Mouse (Mus musculus) hindbrain, embryonic 10.5 days (tissue): ENCODE measurements around the gene 1700016C15Rik. TPM values are rescaled to one million over a fixed set of nuclear protein-coding genes. Genes with fewer than 3 reads are reported as not detected.

Experiments
- DNase-seq: peaks from one replicate; pipeline ENCODE4 v3.0.0-alpha.2; 2017; ENCODE audit warnings: low spot score
- H3K27ac ChIP-seq: fragments of 300-500 bp; sonication (generic); 2 replicates; pipeline ENCODE4 v1.5.1; 2016; ENCODE audit warnings: mild to moderate bottlenecking, moderate library complexity
- H3K27me3 ChIP-seq: fragments of 300-500 bp; sonication (generic); 2 replicates; pipeline ENCODE4 v1.6.1; 2016; ENCODE audit warnings: mild to moderate bottlenecking; ENCODE audit not compliant: poor library complexity, insufficient read depth, severe bottlenecking
- H3K36me3 ChIP-seq: fragments of 300-500 bp; sonication (generic); 2 replicates; pipeline ENCODE4 v1.6.1; 2016; ENCODE audit warnings: mild to moderate bottlenecking, moderate library complexity
- H3K4me1 ChIP-seq: fragments of 300-500 bp; sonication (generic); replicated peaks from 2 replicates; pipeline ENCODE4 v1.6.1; 2016; ENCODE audit warnings: mild to moderate bottlenecking
- H3K4me3 ChIP-seq: fragments of 300-500 bp; sonication (generic); 2 replicates; pipeline ENCODE4 v1.5.1; 2016; ENCODE audit warnings: mild to moderate bottlenecking, moderate library complexity
- H3K9me3 ChIP-seq: fragments of 300-500 bp; sonication (generic); 2 replicates; pipeline ENCODE4 v1.6.1; 2016; ENCODE audit warnings: mild to moderate bottlenecking, moderate library complexity
- WGBS: fragments of 180-500 bp; shearing (Covaris S2); methylation state at CpG from one replicate; pipeline ENCODE4 v1.1.7; 2016; 5-methylcytosine and 5-hydroxymethylcytosine counted together
- polyA plus RNA-seq: library from polyadenylated mRNA; unstranded; fragments of >200 nt; fragmentation: Nextera tagmentation; extraction: Ambion mirVana; gene quantifications from 2 replicates; pipeline ENCODE4 v1.2.1, GENCODE M21; 2016

Gene 1700016C15Rik
- polyA plus RNA-seq, 1 experiment from 2014 or later = not detected

DNA sequence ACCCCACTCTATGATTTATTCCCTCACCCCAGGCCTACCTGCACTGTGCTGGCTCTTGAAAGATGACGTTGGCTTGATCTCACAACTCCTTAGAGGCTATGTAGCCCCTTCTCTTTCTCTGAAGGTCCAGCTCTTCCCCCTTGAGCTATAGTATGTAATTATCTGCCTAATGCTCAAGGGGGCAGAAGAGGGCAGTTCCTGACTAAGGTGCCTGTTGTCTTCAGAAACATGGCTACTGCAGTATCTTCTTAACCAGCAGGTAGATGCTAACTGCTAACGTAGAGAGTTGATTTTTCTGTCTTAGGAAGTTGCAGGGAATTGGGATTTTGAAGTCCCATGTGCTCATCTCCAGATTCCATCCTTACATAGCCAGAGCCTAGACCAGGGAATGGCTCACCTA, 24.4 kb upstream of the 1700016C15Rik start:
- no peak for DNase-seq
- Histone ChIP-seq H3K27ac (no peak overlapping the region), H3K36me3 (no peaks in the 10 kb centered on the region), H3K27me3 (0 out of 2 replicates have a peak, but pooled peaks cover 5% of the 10 kb centered on the region), H3K4me1 (peaks cover 18% of the 10 kb centered on the region), H3K4me3 (no peak overlapping the region), H3K9me3 (peaks cover 6% of the 10 kb centered on the region; the same call in 1 of the 2 replicates)
- 51% methylated on average over 2 of the region's 2 CpGs for WGBS

DNA sequence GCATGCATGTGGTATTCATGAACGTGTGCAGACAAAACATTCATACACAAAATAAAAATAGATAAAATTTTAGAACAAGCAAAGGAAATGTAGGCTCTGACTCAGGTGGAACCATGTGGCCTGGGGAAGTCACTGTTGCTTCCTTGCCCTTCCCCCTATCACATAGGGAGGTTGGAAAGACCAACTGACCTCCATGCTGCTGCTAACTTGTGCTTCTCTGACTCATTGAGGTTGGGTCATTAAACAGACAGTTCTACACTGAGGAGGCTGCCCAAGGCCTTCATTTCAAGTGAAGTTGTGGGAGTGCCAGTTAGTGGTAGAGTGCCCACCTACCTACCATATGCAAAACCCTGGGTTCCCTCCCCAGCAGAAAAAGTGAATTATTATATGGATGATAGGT, 22.0 kb upstream of the 1700016C15Rik start:
- no peaks in the 10 kb centered on the region for H3K27me3 ChIP-seq
- no peak overlapping the region for H3K27ac ChIP-seq
- H3K4me3 ChIP-seq = no peak overlapping the region
- no peaks in the 10 kb centered on the region for H3K36me3 ChIP-seq
- H3K9me3 ChIP-seq = peaks cover 6% of the 10 kb centered on the region; the same call in 1 of the 2 replicates
- peaks cover 7% of the 10 kb centered on the region for H3K4me1 ChIP-seq
- no peak for DNase-seq
- 89% methylated on average over 1 of the region's 1 CpGs for WGBS

DNA sequence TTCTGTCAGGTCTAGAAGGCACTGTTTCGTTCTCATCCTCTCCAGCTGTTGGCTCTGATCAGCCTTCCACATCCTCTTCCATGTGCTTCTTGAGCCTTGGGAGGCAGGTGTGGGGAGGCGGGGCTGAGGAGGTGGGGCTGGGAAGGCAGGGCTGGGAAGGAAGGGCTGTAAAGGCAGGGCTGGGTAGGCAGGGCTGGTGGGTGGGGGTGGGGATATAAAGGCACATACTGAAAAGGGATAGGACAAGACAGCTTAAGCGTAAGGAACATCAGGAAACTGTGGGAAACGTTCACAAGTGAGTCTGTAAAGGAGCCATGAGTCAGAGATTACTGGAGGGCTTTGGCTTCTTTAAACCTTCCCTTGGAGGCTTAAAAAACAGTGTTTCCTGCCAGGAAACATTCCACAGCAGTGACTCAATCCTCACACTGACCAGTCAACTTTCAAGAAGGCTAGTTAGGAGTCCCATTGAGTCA, 21.0 kb upstream of the 1700016C15Rik start:
- WGBS = 73% methylated on average over 4 of the region's 4 CpGs
- Histone ChIP-seq H3K36me3 (no peaks in the 10 kb centered on the region), H3K27me3 (no peaks in the 10 kb centered on the region), H3K27ac (no peak overlapping the region; the same call in 1 of the 2 replicates), H3K4me1 (no peaks in the 10 kb centered on the region), H3K9me3 (peaks cover 6% of the 10 kb centered on the region; the same call in 1 of the 2 replicates), H3K4me3 (no peak overlapping the region)
- DNase-seq = no peak

DNA sequence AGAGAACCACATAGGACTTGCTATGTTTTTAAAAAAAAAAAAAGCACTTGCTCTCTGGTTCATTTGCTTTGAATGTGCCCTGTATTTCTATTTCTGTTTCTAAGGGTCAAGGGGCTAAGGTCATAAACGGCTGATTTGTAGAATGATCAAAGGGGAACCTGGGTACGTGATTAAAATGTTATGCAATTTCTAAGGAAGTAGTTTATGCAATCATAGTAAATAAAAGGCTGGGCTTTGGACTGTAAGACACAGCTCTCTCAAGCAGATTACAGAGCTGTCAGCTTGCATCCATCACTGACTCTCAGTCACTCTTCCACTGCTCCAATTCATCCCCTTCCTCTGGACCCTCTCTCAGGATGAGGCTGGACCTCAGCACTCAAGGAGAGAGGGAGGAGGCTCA, 18.6 kb upstream of the 1700016C15Rik start:
- H3K9me3 ChIP-seq = peaks cover 6% of the 10 kb centered on the region; the same call in 1 of the 2 replicates
- 71% methylated on average over 2 of the region's 2 CpGs for WGBS
- no peak overlapping the region for H3K4me3 ChIP-seq
- H3K27ac ChIP-seq = no peak overlapping the region
- no peaks in the 10 kb centered on the region for H3K27me3 ChIP-seq
- no peaks in the 10 kb centered on the region for H3K36me3 ChIP-seq
- no peaks in the 10 kb centered on the region for H3K4me1 ChIP-seq
- no peak for DNase-seq

DNA sequence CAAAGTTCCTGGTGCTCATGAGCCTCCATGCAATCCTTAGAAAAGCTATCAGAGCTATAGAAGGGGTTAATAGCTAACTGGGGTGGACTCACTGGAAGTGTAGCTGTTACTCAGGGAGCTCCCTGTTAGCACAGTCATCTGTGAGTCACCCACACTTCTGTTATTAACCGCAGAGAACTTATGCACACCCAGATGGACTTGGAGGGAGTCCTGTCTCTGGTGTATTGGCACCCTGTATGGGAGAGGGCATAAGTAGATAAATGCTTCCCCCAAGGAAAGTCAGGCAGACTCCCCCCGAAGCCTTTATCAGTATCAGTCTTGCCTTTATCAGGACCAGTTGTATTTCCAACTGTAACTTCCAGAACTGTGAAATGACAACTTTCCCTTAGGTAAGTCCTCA, 18.2 kb upstream of the 1700016C15Rik start:
- Histone ChIP-seq H3K4me1 (no peaks in the 10 kb centered on the region), H3K4me3 (no peak overlapping the region), H3K9me3 (peaks cover 6% of the 10 kb centered on the region; the same call in 1 of the 2 replicates), H3K27ac (no peak overlapping the region), H3K27me3 (no peaks in the 10 kb centered on the region), H3K36me3 (no peaks in the 10 kb centered on the region)
- WGBS = 91% methylated on average over 2 of the region's 2 CpGs
- DNase-seq = no peak

DNA sequence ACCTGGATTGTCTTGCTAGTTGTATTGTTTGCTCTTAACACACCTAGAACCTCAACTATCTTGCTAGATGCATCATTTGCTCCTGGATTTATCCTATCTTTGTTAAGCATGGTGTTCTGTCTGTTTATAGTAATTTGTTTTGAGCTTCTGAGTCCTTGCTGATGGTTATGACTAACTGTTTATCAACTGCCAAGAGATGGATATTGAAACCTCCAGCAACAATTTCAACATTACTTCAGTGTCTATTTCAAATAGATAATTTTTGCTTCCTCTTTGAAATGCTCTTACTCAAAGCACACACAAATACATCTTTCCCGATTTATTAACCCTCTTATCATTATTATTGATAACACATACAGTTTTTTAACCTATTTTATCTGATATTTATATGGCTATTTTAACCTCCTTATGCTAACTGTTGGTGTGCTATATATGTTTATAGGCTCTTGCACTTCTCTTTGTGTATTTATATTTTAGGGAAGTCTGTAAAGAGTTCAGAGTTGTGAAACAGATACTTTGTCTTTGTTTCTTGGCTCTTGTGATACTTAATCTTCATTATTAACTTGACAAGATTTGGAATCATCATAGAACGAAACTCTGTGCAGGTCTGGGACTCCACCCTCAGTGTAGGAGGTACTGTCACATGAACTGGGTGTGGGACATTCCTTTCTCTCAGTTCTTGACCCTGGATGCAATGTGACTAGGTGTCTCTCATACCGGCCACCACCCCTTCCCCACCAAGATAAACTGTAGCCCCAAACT, 15.8 kb upstream of the 1700016C15Rik start:
- no peak for DNase-seq
- 89% methylated on average over 3 of the region's 3 CpGs for WGBS
- Histone ChIP-seq H3K27ac (no peak overlapping the region), H3K27me3 (no peaks in the 10 kb centered on the region), H3K4me3 (no peak overlapping the region), H3K9me3 (peaks cover 6% of the 10 kb centered on the region; the same call in 1 of the 2 replicates), H3K4me1 (peaks cover 7% of the 10 kb centered on the region), H3K36me3 (no peaks in the 10 kb centered on the region)

DNA sequence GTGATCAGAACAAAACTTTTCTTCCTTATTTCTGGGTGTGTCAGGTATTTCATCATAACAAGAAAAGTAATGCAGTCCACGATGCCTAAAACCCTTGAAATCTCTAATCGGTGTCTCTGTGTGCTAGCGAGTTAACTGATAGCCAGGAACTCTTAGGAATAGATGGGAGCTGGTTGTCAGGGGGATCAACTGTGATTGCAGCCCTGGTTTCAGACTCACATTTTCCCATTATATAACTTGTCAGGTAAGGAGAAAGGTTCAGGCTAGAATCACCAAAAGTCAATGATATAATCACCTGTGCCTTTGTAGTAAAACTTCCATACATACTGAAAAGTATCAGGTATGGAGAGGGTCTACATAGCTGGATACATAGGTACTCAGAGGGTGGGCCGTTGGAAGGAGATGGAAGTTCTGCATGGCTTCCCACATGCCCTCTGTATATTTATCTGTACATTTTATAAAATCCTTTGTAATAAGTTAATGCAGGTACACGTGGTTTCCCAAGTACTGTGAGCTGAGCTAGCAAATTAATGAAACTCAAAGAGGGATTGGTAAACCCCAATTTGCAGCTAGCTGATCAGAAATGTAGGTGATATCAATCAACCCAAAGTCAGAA, 15.1 kb upstream of the 1700016C15Rik start:
- peaks cover 6% of the 10 kb centered on the region; the same call in 1 of the 2 replicates for H3K9me3 ChIP-seq
- H3K4me3 ChIP-seq = no peak overlapping the region
- no peak for DNase-seq
- H3K27ac ChIP-seq = no peak overlapping the region
- no peaks in the 10 kb centered on the region for H3K36me3 ChIP-seq
- WGBS = 92% methylated on average over 5 of the region's 5 CpGs
- H3K4me1 ChIP-seq = peaks cover 7% of the 10 kb centered on the region
- H3K27me3 ChIP-seq = no peaks in the 10 kb centered on the region

DNA sequence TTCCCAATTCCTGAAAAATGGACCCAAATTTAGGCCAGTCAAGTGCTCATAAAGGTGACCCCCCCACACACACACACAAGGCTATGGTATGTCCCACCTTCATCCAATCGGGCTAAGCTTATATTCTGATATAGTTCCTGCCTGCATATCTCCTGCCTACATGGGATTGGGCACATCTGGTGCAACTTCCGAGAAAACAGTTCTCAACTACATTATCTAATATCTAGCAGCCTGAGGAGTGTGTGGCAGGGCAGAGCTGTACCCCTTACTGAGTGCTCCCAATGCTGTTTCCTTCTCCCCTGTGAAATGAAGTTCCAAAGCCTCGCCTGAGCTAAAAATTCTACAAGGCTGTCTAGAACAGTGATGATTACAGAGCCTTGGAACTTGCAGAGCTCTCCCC, 13.2 kb upstream of the 1700016C15Rik start:
- no peak overlapping the region for H3K4me3 ChIP-seq
- H3K27ac ChIP-seq = no peak overlapping the region
- H3K36me3 ChIP-seq = no peaks in the 10 kb centered on the region
- DNase-seq = no peak
- no peaks in the 10 kb centered on the region for H3K27me3 ChIP-seq
- WGBS = 84% methylated on average over 3 of the region's 3 CpGs
- no peaks in the 10 kb centered on the region for H3K9me3 ChIP-seq
- peaks cover 7% of the 10 kb centered on the region for H3K4me1 ChIP-seq

DNA sequence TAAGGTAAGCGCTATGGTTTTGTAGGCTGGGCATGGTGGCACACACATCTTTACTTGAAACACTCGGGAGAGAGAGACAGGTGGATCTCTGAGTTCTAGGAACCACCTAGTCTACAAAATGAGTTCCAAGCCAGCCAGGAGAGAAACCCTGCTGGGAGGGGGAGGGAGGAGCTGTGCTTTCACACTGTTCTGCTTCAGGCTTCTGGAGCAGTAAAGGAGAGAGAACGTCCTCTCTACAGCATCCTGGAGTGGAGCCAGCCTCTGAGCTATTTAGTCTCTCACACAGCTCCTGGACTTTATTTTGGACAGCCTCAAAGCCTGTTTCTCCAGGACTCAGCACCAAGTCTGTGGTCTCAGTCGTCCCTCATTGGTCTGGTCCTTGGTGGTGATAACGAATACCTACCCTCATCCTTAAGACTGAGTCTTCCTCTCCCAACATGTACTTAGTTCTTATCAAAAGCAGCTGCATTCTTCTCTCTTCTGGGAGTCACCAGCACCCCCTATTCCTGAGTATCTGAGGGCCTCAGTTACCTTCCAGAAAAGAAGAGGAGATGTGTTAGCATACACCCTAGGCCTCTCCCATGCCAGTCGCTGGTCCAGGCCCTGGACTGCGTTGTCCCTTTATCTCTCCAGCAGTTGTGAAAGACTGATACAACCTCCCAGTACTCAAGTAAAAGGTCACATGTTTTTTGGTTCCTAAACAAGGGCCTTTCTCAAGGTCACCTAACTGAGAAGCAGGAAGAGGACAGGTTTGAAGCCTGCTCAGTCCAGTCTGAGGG, 12.4 kb upstream of the 1700016C15Rik start:
- no peak overlapping the region for H3K27ac ChIP-seq
- WGBS = 80% methylated on average over 7 of the region's 7 CpGs

DNA sequence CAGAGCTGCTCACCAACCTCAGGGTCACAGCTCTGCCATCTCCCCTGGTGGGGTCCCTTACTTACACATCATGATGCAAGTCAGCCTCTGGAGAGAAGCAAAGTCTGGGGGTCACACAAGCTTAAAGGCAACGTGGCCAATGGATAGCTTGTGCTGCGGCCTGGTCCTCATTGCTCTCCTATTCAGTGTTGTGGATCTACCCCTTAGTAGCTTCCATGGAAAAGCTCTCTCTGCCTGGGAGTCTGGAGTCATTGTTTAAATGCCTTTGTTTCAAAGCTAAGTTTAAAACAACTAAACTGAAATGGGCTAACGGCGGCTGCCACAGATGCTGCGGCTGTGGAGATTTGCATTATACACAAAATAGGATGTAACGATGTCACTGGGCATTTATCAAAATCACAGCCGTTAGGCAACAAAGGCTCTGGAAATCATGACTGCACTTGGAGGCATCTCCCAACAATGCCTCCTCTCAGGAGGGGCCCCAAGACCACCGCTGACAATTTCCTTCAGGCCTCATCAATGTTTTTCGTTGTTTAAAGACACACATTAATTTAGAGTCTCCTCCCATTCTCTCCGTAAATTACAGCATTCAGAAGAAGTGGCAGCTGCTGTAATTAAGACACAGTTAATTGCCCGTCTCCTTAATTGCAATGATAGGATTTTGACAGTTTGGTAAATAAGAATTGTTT, 11.1 kb upstream of the 1700016C15Rik start:
- WGBS = 61% methylated on average over 11 of the region's 11 CpGs
- H3K9me3 ChIP-seq = no peaks in the 10 kb centered on the region
- no peak for DNase-seq
- no peaks in the 10 kb centered on the region for H3K27me3 ChIP-seq
- no peaks in the 10 kb centered on the region for H3K36me3 ChIP-seq
- H3K27ac ChIP-seq = peak overlapping the region; percentile 60; the same call in 1 of the 2 replicates
- H3K4me3 ChIP-seq = no peak overlapping the region
- peaks cover 7% of the 10 kb centered on the region for H3K4me1 ChIP-seq

More for the DNA sequence above, 12.4 kb upstream of the 1700016C15Rik start:
- Histone ChIP-seq H3K4me1 (peaks cover 7% of the 10 kb centered on the region), H3K4me3 (no peak overlapping the region), H3K27me3 (no peaks in the 10 kb centered on the region), H3K36me3 (no peaks in the 10 kb centered on the region), H3K9me3 (no peaks in the 10 kb centered on the region)
- DNase-seq = no peak

DNA sequence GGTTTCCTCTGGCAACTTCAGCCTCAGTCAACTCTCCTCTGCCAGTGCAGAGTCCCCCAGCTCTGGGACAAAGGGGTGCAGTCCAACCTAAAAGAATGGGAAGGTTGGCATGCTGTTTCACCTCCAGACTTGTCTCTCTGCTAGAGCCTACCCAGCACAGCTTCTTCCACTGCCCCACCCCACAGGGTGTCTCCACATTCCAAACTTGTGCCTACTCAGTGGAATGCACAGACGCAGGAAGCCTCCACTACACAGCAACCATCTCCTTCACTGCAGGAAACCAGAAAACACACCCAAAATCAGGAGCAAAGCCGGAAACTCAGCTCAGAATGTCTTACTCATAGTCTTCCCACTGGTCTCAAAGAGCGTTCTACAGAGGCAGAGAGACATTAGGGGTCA, 10.6 kb upstream of the 1700016C15Rik start:
- Histone ChIP-seq H3K36me3 (no peaks in the 10 kb centered on the region), H3K27me3 (no peaks in the 10 kb centered on the region), H3K4me3 (no peak overlapping the region), H3K4me1 (peaks cover 7% of the 10 kb centered on the region), H3K9me3 (no peaks in the 10 kb centered on the region), H3K27ac (no peak overlapping the region)
- 72% methylated on average over 3 of the region's 3 CpGs for WGBS
- DNase-seq = no peak

DNA sequence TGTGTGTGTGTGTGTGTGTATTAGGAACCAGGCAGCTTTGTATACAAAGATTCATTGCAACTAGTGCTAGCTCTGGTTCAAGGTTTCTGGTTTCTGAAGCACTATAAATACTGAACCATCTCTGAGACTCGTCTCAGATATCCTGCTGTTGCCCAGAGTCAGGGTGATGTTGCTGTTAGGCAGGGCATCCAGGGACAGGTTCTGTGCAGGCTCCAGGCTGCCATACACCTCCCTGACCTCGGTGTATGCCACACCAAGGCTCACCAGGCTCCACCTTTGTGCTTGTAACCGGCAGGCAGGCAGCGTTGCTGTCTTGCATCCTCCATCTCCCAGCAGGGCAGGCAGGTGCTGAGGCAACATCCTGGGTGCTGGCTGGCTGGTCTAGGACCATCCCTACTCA, 5.8 kb upstream of the 1700016C15Rik start:
- H3K27me3 ChIP-seq = no peaks in the 10 kb centered on the region
- 76% methylated on average over 4 of the region's 4 CpGs for WGBS
- H3K9me3 ChIP-seq = no peaks in the 10 kb centered on the region
- no peaks in the 10 kb centered on the region for H3K4me1 ChIP-seq
- no peak overlapping the region for H3K27ac ChIP-seq
- H3K36me3 ChIP-seq = no peaks in the 10 kb centered on the region
- DNase-seq = no peak
- no peak overlapping the region for H3K4me3 ChIP-seq
